Mouse (Mus musculus): ENCODE measurements at regions not wholly inside any gene's neighbourhood (a gene's known extent, or its start where the extent isn't known, plus 50 kb on each side); places are given as distances from the start of the nearest gene placed in this dataset.

- DNase-seq (ENCODE audit: extremely low spot score, low read depth, low spot score) = no peak
Observed at GRCm38 (mm10) chr13:59238696-59239095, 346.3 kb downstream of the Agtpbp1 start.

GRCm38 (mm10) chr13:59235836-59236235, 349.2 kb downstream of the Agtpbp1 start:
- DNase-seq (ENCODE audit: extremely low spot score, low read depth, low spot score) = no peak

- DNase-seq (ENCODE audit: extremely low spot score, low read depth, low spot score) = no peak
Observed at GRCm38 (mm10) chr13:59229111-59229541, 355.9 kb downstream of the Agtpbp1 start.

GRCm38 (mm10) chr13:59228059-59228830, 356.8 kb downstream of the Agtpbp1 start:
- DNase-seq (ENCODE audit: extremely low spot score, low read depth, low spot score) = no peak

- DNase-seq (ENCODE audit: extremely low spot score, low read depth, low spot score) = no peak
Observed at GRCm38 (mm10) chr13:59227523-59228058, 357.4 kb downstream of the Agtpbp1 start.

GRCm38 (mm10) chr13:59220587-59220986, 364.4 kb downstream of the Agtpbp1 start:
- peak; percentile 6 for DNase-seq (ENCODE audit: extremely low spot score, low read depth, low spot score)

GRCm38 (mm10) chr13:59220156-59220555, 364.9 kb downstream of the Agtpbp1 start:
- DNase-seq (ENCODE audit: extremely low spot score, low read depth, low spot score) = peak; percentile 18

- no peak for DNase-seq (ENCODE audit: extremely low spot score, low read depth, low spot score)
Observed at GRCm38 (mm10) chr13:59216686-59217298, 368.2 kb downstream of the Agtpbp1 start.

GRCm38 (mm10) chr13:59212296-59212701, 372.7 kb downstream of the Agtpbp1 start:
- no peak for DNase-seq (ENCODE audit: extremely low spot score, low read depth, low spot score)

GRCm38 (mm10) chr13:59210828-59211227, 374.2 kb downstream of the Agtpbp1 start:
- DNase-seq (ENCODE audit: extremely low spot score, low read depth, low spot score) = no peak

- no peak for DNase-seq (ENCODE audit: extremely low spot score, low read depth, low spot score)
Observed at GRCm38 (mm10) chr13:59206186-59206585, 378.8 kb downstream of the Agtpbp1 start.

- no peak for DNase-seq (ENCODE audit: extremely low spot score, low read depth, low spot score)
Observed at GRCm38 (mm10) chr13:59204506-59204905, 380.5 kb downstream of the Agtpbp1 start.

GRCm38 (mm10) chr13:59196311-59196710, 388.7 kb downstream of the Agtpbp1 start:
- no peak for DNase-seq (ENCODE audit: extremely low spot score, low read depth, low spot score)

GRCm38 (mm10) chr13:59188431-59188830, 382.1 kb downstream of the Ntrk2 start:
- DNase-seq (ENCODE audit: extremely low spot score, low read depth, low spot score) = no peak

Measured in hindlimb bud, embryonic 11.5 days (tissue).